Mouse (Mus musculus) lung, embryonic 14.5 days (tissue): ENCODE data around the gene Nol8. TPM values are rescaled to one million over a fixed set of nuclear protein-coding genes. Genes with fewer than 3 reads are reported as not detected.
A peak's percentile ranks its signal among the peaks of the same experiment; 100 is the strongest.

Experiments
- ATAC-seq: fragments of 200-750 bp; cut with Nextera tagmentation; 2 replicates; pipeline ENCODE4 v1.8.0; 2017; ENCODE audit warnings: mild to moderate bottlenecking, moderate TSS enrichment, moderate library complexity; ENCODE audit not compliant: insufficient read depth
- DNase-seq: peaks from one replicate; pipeline ENCODE4 v3.0.0-alpha.2; 2015
- H3K27ac ChIP-seq: fragments of 300-500 bp; sonication (generic); 2 replicates; pipeline ENCODE4 v1.5.1; 2014; ENCODE audit warnings: low read depth, mild to moderate bottlenecking, moderate library complexity
- H3K27me3 ChIP-seq: fragments of 300-500 bp; sonication (generic); 2 replicates; pipeline ENCODE4 v1.6.1; 2014; ENCODE audit warnings: low read length, control low read depth; ENCODE audit not compliant: insufficient read depth
- H3K36me3 ChIP-seq: fragments of 300-500 bp; sonication (generic); 2 replicates; pipeline ENCODE4 v1.6.1; 2014; ENCODE audit warnings: control low read depth; ENCODE audit not compliant: insufficient read depth
- H3K4me1 ChIP-seq: fragments of 300-500 bp; sonication (generic); 2 replicates; pipeline ENCODE4 v1.6.1; 2014; ENCODE audit warnings: antibody characterized with exemption, control low read depth; ENCODE audit not compliant: insufficient read depth
- H3K4me2 ChIP-seq: fragments of 300-500 bp; sonication (generic); 2 replicates; pipeline ENCODE4 v1.6.1; 2014; ENCODE audit warnings: mild to moderate bottlenecking
- H3K4me3 ChIP-seq: fragments of 300-500 bp; sonication (generic); 2 replicates; pipeline ENCODE4 v1.5.1; 2014; ENCODE audit warnings: low read depth, low read length
- H3K9ac ChIP-seq: fragments of 300-500 bp; sonication (generic); 2 replicates; pipeline ENCODE4 v1.6.1; 2014
- H3K9me3 ChIP-seq: fragments of 300-500 bp; sonication (generic); 2 replicates; pipeline ENCODE4 v1.6.1; 2016; ENCODE audit warnings: low read depth, low read length, control low read depth
- CTCF ChIP-seq: IDR thresholded peaks from 2 replicates; pipeline ENCODE4 v1.5.1; 2016; ENCODE audit warnings: antibody characterized with exemption, low read depth
- WGBS: fragments of 180-500 bp; shearing (Covaris S2); extraction: QIAGEN DNeasy Blood & Tissue Kit; methylation state at CpG from one replicate; pipeline ENCODE4 v1.1.7; 2014; 5-methylcytosine and 5-hydroxymethylcytosine counted together
- polyA plus RNA-seq: library from polyadenylated mRNA; unstranded; fragments of >200 nt; fragmentation: Nextera tagmentation; extraction: Ambion mirVana; gene quantifications from 2 replicates; pipeline ENCODE4 v1.2.1, GENCODE M21; 2014

Gene Nol8
- polyA plus RNA-seq, result 14.8 and 17.7 TPM in 2 replicates

DNA sequence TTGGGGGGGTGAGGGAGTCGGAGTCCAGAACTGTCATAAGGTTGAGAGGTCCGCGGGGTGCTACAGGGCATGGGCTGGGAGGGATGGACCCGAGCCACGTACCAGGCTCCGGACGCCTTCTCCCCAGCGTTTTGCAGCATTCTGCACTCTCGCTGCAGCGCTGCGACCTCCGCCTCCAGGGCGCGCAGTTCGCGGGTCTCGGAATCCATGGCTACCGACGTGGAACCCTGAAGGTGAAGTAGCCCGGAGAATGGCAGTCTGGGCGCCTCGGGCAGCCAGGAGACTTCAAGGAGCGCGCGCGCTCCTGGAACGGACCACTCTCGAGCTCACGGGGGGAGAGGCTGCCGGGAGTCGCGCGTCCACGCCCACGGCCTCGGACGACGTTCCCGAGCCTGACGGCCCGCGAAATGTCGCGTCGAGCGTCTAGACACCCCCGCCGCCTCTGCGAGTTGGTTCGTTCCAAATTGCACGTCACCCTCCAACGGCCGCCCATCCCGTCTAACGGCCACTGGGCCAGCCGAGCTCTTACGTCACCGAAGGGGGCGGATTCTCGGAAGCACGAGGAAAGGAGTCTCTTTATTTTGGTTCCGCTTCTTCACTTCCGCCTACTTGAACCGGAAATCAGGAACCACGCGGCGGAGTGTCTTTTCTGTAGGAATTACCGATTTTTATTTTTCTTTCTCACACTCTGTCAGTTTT is at the start of gene Nol8, which contains the start of gene Cenpp:
Gene Nol8 (plus strand): TSS at position 598 of the 699 bp plus-strand sequence.
Gene Cenpp (minus strand): TSS at position 305 of the 699 bp plus-strand sequence.
- no peaks in the 10 kb centered on the region for H3K9me3 ChIP-seq
- peak; percentile 99 for ATAC-seq
- peak within 1 kb of the TSS; percentile 74 for H3K4me2 ChIP-seq
- no peaks in the 10 kb centered on the region for H3K27me3 ChIP-seq
- peak within 1 kb of the TSS; percentile 66 for H3K4me3 ChIP-seq
- DNase-seq, result peak; percentile 100
- peak within 1 kb of the TSS; percentile 60 for H3K9ac ChIP-seq
- H3K4me1 ChIP-seq, result no peaks in the 10 kb centered on the region
- peaks cover 20% of the 10 kb centered on the region; the same call in 1 of the 2 replicates for H3K36me3 ChIP-seq
- H3K27ac ChIP-seq, result peak within 1 kb of the TSS; percentile 32; the same call in 1 of the 2 replicates
- WGBS, result under 1% methylated on average over 67 of the region's 68 CpGs
- 0 out of 2 replicates have a peak, but pooled peaks have one; percentile 18 for TF ChIP-seq CTCF

DNA sequence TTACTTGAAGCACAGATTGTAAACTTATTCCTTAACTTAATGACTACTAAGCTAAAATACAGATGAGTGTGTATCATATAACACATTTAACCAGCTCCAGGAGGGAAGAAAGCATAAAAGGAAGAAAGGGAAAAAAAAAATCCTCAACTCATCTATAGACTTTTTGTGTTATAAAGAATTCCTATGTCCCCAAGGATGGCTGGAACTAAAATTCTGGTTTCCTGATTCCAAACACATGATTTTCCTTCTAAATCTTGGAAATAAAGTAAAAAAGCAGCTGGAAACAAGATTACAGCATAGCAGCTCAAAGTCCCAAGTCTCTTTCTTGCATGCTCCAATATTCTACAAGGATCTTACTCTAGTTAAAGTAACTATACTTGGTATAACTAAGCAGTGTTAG is 49.3 kb upstream of the Nol8 start:
- ATAC-seq (no peak), DNase-seq (no peak)
- no peak for TF ChIP-seq CTCF
- Histone ChIP-seq H3K4me3 (no peak overlapping the region), H3K4me1 (no peaks in the 10 kb centered on the region), H3K9me3 (no peaks in the 10 kb centered on the region), H3K27ac (no peak overlapping the region), H3K9ac (no peak overlapping the region), H3K4me2 (no peak overlapping the region), H3K36me3 (no peaks in the 10 kb centered on the region), H3K27me3 (no peaks in the 10 kb centered on the region)

DNA sequence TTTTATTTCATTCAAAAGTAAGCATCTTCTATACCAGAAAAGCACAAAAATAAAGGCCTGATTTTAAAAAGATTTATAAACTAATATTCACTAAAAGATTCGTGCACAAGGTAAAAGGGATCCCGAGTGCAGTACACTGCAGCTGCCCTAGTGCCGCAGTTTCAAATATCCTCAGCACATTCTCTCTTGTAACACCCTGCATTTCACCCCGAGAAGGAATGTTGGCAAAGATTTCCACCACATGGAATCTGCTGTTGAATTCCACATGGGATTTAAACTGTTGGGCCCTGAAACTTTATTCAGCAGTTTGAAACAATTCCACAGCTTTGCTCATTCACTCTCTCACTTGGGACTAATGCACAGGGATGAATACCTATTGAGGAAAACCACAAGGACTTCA is 45.2 kb upstream of the Nol8 start, which contains the start of gene Ogn:
Gene Ogn (plus strand): TSS at position 333 of the 400 bp plus-strand sequence.
- WGBS, result 43% methylated on average over 4 of the region's 4 CpGs
- Histone ChIP-seq H3K4me3 (peak within 1 kb of the TSS; percentile 28), H3K4me1 (no peaks in the 10 kb centered on the region), H3K27me3 (no peaks in the 10 kb centered on the region), H3K9ac (no peak within 1 kb of the TSS), H3K36me3 (no peaks in the 10 kb centered on the region), H3K9me3 (no peaks in the 10 kb centered on the region), H3K4me2 (peak within 1 kb of the TSS; percentile 44), H3K27ac (peak within 1 kb of the TSS; percentile 65; the same call in 1 of the 2 replicates)
- no peak for TF ChIP-seq CTCF
- ATAC-seq (peak; percentile 89), DNase-seq (peak; percentile 91)

DNA sequence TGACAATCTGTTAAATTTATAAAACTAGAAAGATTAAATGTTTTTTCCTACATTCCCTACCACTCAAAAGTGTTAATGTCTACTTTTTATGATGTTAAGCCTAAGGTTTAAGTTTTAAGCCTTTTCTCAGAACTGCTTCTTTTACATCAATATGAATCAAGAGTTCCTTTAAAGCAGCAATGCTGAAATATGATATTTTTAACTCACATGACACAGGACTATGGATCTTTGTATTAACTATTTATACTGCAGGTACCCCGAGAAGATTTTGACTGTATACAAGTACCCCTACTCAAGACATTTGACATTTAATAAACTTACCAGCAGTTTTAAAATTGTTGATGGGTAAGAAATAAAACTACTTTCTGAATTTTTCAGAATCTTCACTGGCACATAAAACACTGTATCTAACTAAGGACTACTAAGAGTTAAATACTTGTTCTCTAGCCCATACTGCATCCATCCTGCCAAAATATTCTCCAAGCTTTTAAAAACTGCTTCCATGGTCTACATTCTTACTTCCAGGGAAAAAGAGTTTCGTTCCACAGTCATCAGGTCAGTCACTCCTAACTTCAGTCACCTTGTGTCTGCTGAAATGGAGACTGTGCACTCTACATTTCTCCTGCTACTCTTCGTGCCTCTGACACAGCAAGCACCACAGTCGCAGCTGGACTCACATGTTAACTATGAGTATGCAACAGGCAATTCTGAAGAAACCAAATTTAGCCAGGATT is 44.1 kb upstream of the Nol8 start:
- H3K27ac ChIP-seq, result no peak overlapping the region; the same call in 1 of the 2 replicates
- TF ChIP-seq CTCF, result no peak

DNA sequence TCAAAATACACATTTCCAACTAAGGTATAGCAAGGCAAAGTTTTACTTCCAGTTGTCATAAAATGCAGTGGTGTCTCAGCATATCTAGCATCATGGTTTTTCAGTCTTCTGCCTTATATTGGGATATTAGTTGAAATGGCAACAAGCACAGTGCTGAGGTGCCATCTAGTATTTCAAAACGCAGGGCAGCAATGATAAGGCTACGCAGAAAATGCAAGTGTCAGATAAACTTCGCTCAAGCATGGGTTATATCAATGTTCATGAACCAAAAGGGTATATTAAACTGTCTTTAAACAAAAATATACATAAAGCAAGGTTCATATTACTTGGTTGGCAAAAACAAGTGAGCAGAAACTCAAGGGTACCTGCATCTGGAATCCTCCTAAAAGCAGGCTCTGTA is 35.9 kb upstream of the Nol8 start:
- ATAC-seq, result no peak
- H3K4me3 ChIP-seq, result no peak overlapping the region
- DNase-seq, result no peak
- no peak overlapping the region for H3K9ac ChIP-seq
- H3K27ac ChIP-seq, result no peak overlapping the region
- H3K4me1 ChIP-seq, result no peaks in the 10 kb centered on the region
- TF ChIP-seq CTCF, result no peak
- WGBS, result 80% methylated on average over 3 of the region's 3 CpGs
- 0 out of 2 replicates have a peak, but pooled peaks cover 4% of the 10 kb centered on the region for H3K36me3 ChIP-seq
- no peaks in the 10 kb centered on the region for H3K9me3 ChIP-seq
- no peaks in the 10 kb centered on the region for H3K27me3 ChIP-seq
- H3K4me2 ChIP-seq, result no peak overlapping the region

More for the DNA sequence above, 44.1 kb upstream of the Nol8 start:
- H3K9ac ChIP-seq, result no peak overlapping the region
- peak overlapping the region; percentile 44 for H3K4me2 ChIP-seq
- H3K4me3 ChIP-seq, result peak overlapping the region; percentile 28
- no peaks in the 10 kb centered on the region for H3K4me1 ChIP-seq
- DNase-seq, result peak; percentile 41
- H3K9me3 ChIP-seq, result no peaks in the 10 kb centered on the region
- WGBS, result 41% methylated on average over 4 of the region's 4 CpGs
- ATAC-seq, result no peak
- no peaks in the 10 kb centered on the region for H3K36me3 ChIP-seq
- no peaks in the 10 kb centered on the region for H3K27me3 ChIP-seq

DNA sequence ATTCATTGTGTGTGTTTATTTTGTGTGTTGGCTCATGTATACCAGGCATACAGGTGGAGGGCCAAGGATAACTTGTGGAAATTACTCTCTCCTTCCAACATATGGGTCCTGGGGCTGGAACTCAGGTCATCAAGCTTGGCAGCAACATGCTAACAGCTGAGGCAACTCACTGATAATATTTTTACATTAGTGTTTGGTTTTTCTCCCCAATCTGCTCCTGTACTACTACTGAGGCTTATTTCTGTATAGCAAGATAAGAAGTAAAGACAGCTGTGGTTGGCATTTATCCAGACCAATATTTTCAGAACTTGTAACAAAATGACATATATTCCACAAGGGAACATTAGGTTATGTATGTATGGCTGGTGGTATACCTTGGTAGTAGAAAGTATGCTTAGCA is 34.5 kb upstream of the Nol8 start:
- Histone ChIP-seq H3K9ac (no peak overlapping the region), H3K27me3 (no peaks in the 10 kb centered on the region), H3K4me1 (no peaks in the 10 kb centered on the region), H3K9me3 (no peaks in the 10 kb centered on the region), H3K4me3 (no peak overlapping the region), H3K4me2 (no peak overlapping the region), H3K27ac (no peak overlapping the region), H3K36me3 (0 out of 2 replicates have a peak, but pooled peaks cover 5% of the 10 kb centered on the region)
- DNase-seq (no peak), ATAC-seq (no peak)
- TF ChIP-seq CTCF, result no peak

DNA sequence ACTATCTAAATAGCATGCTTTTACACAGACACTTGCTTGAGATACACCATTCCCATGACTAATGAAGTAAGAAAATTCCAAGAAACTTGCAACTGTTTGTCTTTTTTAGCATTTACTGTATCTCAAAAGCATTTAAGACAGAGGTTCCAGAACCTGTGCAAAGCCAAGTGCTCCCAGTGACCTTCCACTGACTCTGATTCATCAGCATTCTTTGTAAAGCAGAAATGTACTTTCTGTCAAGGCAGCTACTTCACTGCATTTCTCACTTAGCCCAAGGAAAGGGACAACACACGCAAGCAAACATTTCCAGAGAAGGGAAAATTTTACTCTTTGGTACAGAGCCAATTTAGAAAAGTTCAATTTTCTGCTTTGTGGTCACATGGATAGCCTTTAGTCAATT is 29.7 kb upstream of the Nol8 start:
- DNase-seq (peak; percentile 67), ATAC-seq (peak; percentile 44; the same call in 1 of the 2 replicates)
- H3K4me2 ChIP-seq, result no peak overlapping the region
- no peaks in the 10 kb centered on the region for H3K9me3 ChIP-seq
- no peak overlapping the region for H3K9ac ChIP-seq
- no peaks in the 10 kb centered on the region for H3K4me1 ChIP-seq
- H3K4me3 ChIP-seq, result no peak overlapping the region
- no peak overlapping the region for H3K27ac ChIP-seq
- H3K27me3 ChIP-seq, result no peaks in the 10 kb centered on the region
- WGBS, result 25% methylated on average over 1 of the region's 1 CpGs
- 0 out of 2 replicates have a peak, but pooled peaks cover 2% of the 10 kb centered on the region for H3K36me3 ChIP-seq
- no peak for TF ChIP-seq CTCF
